Mouse (Mus musculus) testis, adult 2 months (tissue): ENCODE results near the gene Pkp1. TPM values are rescaled to one million over a fixed set of nuclear protein-coding genes. Genes with fewer than 3 reads are reported as not detected.

Source experiments
- H3K27ac ChIP-seq: fragments of 200-500 bp; 2 replicates; pipeline ENCODE4 v1.5.1; 2012; ENCODE audit warnings: low read depth, low read length; ENCODE audit not compliant: control insufficient read depth, insufficient read depth
- H3K27me3 ChIP-seq: fragments of 200-500 bp; 2 replicates; pipeline ENCODE4 v1.6.1; 2012; ENCODE audit warnings: mild to moderate bottlenecking, low read length, moderate library complexity; ENCODE audit not compliant: control insufficient read depth, insufficient read depth
- H3K36me3 ChIP-seq: fragments of 200-500 bp; 2 replicates; pipeline ENCODE4 v1.6.1; 2012; ENCODE audit warnings: mild to moderate bottlenecking, low read length; ENCODE audit not compliant: control insufficient read depth, insufficient read depth
- H3K4me1 ChIP-seq: fragments of 200-500 bp; 2 replicates; pipeline ENCODE4 v1.6.1; 2012; ENCODE audit warnings: low read length; ENCODE audit not compliant: control insufficient read depth, insufficient read depth
- H3K4me3 ChIP-seq: fragments of 200-500 bp; 2 replicates; pipeline ENCODE4 v1.5.1; 2012; ENCODE audit warnings: low read depth, mild to moderate bottlenecking, low read length, moderate library complexity, mixed read lengths; ENCODE audit not compliant: control insufficient read depth
- CTCF ChIP-seq: fragments of 200-500 bp; IDR thresholded peaks from 2 replicates; pipeline ENCODE4 v1.5.1; 2012; ENCODE audit warnings: low read depth, mild to moderate bottlenecking, inconsistent platforms, low read length, moderate library complexity; ENCODE audit not compliant: control insufficient read depth, insufficient read depth, insufficient replicate concordance
- POLR2A ChIP-seq: fragments of 200-500 bp; IDR thresholded peaks from 2 replicates; pipeline ENCODE4 v1.6.1; 2012; ENCODE audit warnings: low read depth, mild to moderate bottlenecking, inconsistent platforms, low read length, moderate library complexity; ENCODE audit not compliant: control insufficient read depth
- polyA plus RNA-seq: library from polyadenylated mRNA; depleted of rRNA; stranded (reverse); fragments of >200 nt; gene quantifications from 2 replicates; pipeline ENCODE4 v1.2.3, GENCODE M21; 2012; rRNA removed

Pkp1 gene
- polyA plus RNA-seq: 5.7 and 6.5 TPM in 2 replicates

- TF ChIP-seq CTCF (no peak), POLR2A (no peak)
- H3K4me1 ChIP-seq: peaks cover 8% of the 10 kb centered on the region
- no peak within 1 kb of the TSS for H3K27ac ChIP-seq
- H3K4me3 ChIP-seq: peak within 1 kb of the TSS; percentile 44
- H3K27me3 ChIP-seq: no peaks in the 10 kb centered on the region
- H3K36me3 ChIP-seq: no peaks in the 10 kb centered on the region
These were observed at the start of gene Pkp1 for GRCm38 (mm10) chr1:135918644-135919407. Gene Pkp1 (minus strand): TSS chr1:135919207.

GRCm38 (mm10) chr1:135967739-135968138 lies 48.7 kb upstream of the Pkp1 start:
- H3K36me3 ChIP-seq: no peaks in the 10 kb centered on the region
- no peaks in the 10 kb centered on the region for H3K27me3 ChIP-seq
- no peak overlapping the region for H3K4me3 ChIP-seq
- no peak overlapping the region for H3K27ac ChIP-seq
- no peaks in the 10 kb centered on the region for H3K4me1 ChIP-seq
- TF ChIP-seq POLR2A (no peak), CTCF (no peak)

- H3K27me3 ChIP-seq: no peaks in the 10 kb centered on the region
- H3K27ac ChIP-seq: no peak overlapping the region
- H3K36me3 ChIP-seq: no peaks in the 10 kb centered on the region
- H3K4me1 ChIP-seq: no peaks in the 10 kb centered on the region
- TF ChIP-seq CTCF: no peak
- no peak overlapping the region for H3K4me3 ChIP-seq
These were observed 45.6 kb upstream of the Pkp1 start for GRCm38 (mm10) chr1:135964561-135964960.

- TF ChIP-seq CTCF: no peak
- TF ChIP-seq POLR2A: no peak
- Histone ChIP-seq H3K4me1 (no peaks in the 10 kb centered on the region), H3K27ac (no peak overlapping the region), H3K4me3 (peak overlapping the region; percentile 53), H3K36me3 (no peaks in the 10 kb centered on the region), H3K27me3 (no peaks in the 10 kb centered on the region)
These were observed 44.2 kb upstream of the Pkp1 start for GRCm38 (mm10) chr1:135963177-135963576.

GRCm38 (mm10) chr1:135958483-135958882 lies 39.5 kb upstream of the Pkp1 start:
- Histone ChIP-seq H3K4me1 (no peaks in the 10 kb centered on the region), H3K36me3 (no peaks in the 10 kb centered on the region), H3K4me3 (no peak overlapping the region), H3K27me3 (no peaks in the 10 kb centered on the region), H3K27ac (no peak overlapping the region)
- no peak for TF ChIP-seq POLR2A
- TF ChIP-seq CTCF: peak; percentile 17; the same call in 1 of the 2 replicates

- Histone ChIP-seq H3K4me3 (no peak overlapping the region), H3K36me3 (no peaks in the 10 kb centered on the region), H3K4me1 (peaks cover 11% of the 10 kb centered on the region), H3K27me3 (no peaks in the 10 kb centered on the region), H3K27ac (no peak overlapping the region)
- TF ChIP-seq POLR2A (no peak), CTCF (no peak)
These were observed 29.9 kb upstream of the Pkp1 start for GRCm38 (mm10) chr1:135948871-135949270.

- no peaks in the 10 kb centered on the region for H3K36me3 ChIP-seq
- H3K27ac ChIP-seq: no peak overlapping the region
- TF ChIP-seq POLR2A (no peak), CTCF (no peak)
- peak overlapping the region; percentile 33 for H3K4me3 ChIP-seq
- peaks cover 11% of the 10 kb centered on the region for H3K4me1 ChIP-seq
- H3K27me3 ChIP-seq: no peaks in the 10 kb centered on the region
These were observed 27.2 kb upstream of the Pkp1 start for GRCm38 (mm10) chr1:135946247-135946646.

- Histone ChIP-seq H3K36me3 (no peaks in the 10 kb centered on the region), H3K4me1 (peaks cover 11% of the 10 kb centered on the region), H3K27me3 (no peaks in the 10 kb centered on the region), H3K4me3 (peak overlapping the region; percentile 25), H3K27ac (no peak overlapping the region)
- TF ChIP-seq CTCF (peak; percentile 79; the same call in 1 of the 2 replicates), POLR2A (no peak)
These were observed 26.7 kb upstream of the Pkp1 start for GRCm38 (mm10) chr1:135945711-135946110.
